In genomic region chr13:56559841-56560370, GRCm38 (mm10) we compare ENCODE assay signal across 27 mouse cellular contexts. TPM values are rescaled to one million over a fixed set of nuclear protein-coding genes. Genes with fewer than 3 reads are reported as not detected.
"Had no signal": no experiment of that assay in that cellular context is flagged by ENCODE, and none has a peak within 500 bp of the region (broad histone marks: within the 10 kb centered on the region; RNA-seq: fewer than 3 reads in every experiment).

No protein-coding gene starts in this region.

- H3K4me1 ChIP-seq: megakaryocyte, embryonic 14.5 days; neural tube, embryonic 15.5 days had no signal

- H3K4me2 ChIP-seq: intestine, embryonic 15.5 days; limb, embryonic 12.5 days; limb, embryonic 15.5 days; lung, embryonic 15.5 days; neural tube, embryonic 12.5 days; neural tube, embryonic 15.5 days had no signal

- ATAC-seq: hindbrain, embryonic 16.5 days; intestine, embryonic 15.5 days had no signal

- H3K36me3 ChIP-seq: intestine, embryonic 15.5 days; limb, embryonic 12.5 days; limb, embryonic 15.5 days; lung, embryonic 15.5 days; midbrain, embryonic 10.5 days; neural tube, embryonic 12.5 days; neural tube, embryonic 15.5 days had no signal

- H3K9me3 ChIP-seq: intestine, embryonic 15.5 days; limb, embryonic 12.5 days; limb, embryonic 15.5 days; lung, embryonic 15.5 days; megakaryocyte, embryonic 14.5 days; midbrain, embryonic 10.5 days; neural tube, embryonic 12.5 days; neural tube, embryonic 15.5 days had no signal

- DNase-seq: left cerebral cortex, postnatal 4 days; lung, adult 18-20 months; lung, postnatal 10 days; lung, postnatal 36 days; midbrain, embryonic 14.5 days; right cerebral cortex, adult 18-20 months; right cerebral cortex, postnatal 14 days; right cerebral cortex, postnatal 4 days; thymus, adult 2 months; thymus, postnatal 14 days; thymus, postnatal 4 days had no signal

- H3K9ac ChIP-seq: intestine, embryonic 15.5 days; limb, embryonic 12.5 days; limb, embryonic 15.5 days; liver, embryonic 14.5 days; lung, embryonic 15.5 days; neural tube, embryonic 12.5 days; neural tube, embryonic 15.5 days had no signal

- H3K27ac ChIP-seq: intestine, embryonic 15.5 days; limb, embryonic 12.5 days; limb, embryonic 15.5 days; liver, embryonic 14.5 days; lung, embryonic 15.5 days; midbrain, embryonic 10.5 days; neural tube, embryonic 12.5 days; neural tube, embryonic 15.5 days; stomach, postnatal 0 days had no signal

- H3K4me3 ChIP-seq: intestine, embryonic 15.5 days; limb, embryonic 12.5 days; limb, embryonic 15.5 days; lung, embryonic 15.5 days; megakaryocyte, embryonic 14.5 days; midbrain, embryonic 10.5 days; neural tube, embryonic 12.5 days; neural tube, embryonic 15.5 days had no signal

- H3K27me3 ChIP-seq: intestine, embryonic 15.5 days; limb, embryonic 15.5 days; lung, embryonic 15.5 days; neural tube, embryonic 12.5 days; neural tube, embryonic 15.5 days had no signal

RNA-seq across cellular contexts. Expression of gene Lect2, which starts 11.6 kb away (rescaled TPM):
- total RNA-seq: layer of hippocampus, adult 18-20 months; layer of hippocampus, postnatal 14 days; left cerebral cortex, adult 8-10 months; left cerebral cortex, postnatal 14 days; left cerebral cortex, postnatal 4 days had no signal
- polyA plus RNA-seq: hindbrain, embryonic 16.5 days; limb, embryonic 12.5 days; limb, embryonic 15.5 days; lung, embryonic 15.5 days; midbrain, embryonic 10.5 days; midbrain, embryonic 14.5 days; neural tube, embryonic 12.5 days; neural tube, embryonic 15.5 days; stomach, embryonic 14.5 days; thymus, adult 2 months had no signal
